Mouse (Mus musculus): ENCODE measurements around the gene Atp8a2. TPM values are rescaled to one million over a fixed set of nuclear protein-coding genes. Genes with fewer than 3 reads are reported as not detected.

Atp8a2 gene
- polyA plus RNA-seq, 1 experiment = 0.01 TPM

DNA sequence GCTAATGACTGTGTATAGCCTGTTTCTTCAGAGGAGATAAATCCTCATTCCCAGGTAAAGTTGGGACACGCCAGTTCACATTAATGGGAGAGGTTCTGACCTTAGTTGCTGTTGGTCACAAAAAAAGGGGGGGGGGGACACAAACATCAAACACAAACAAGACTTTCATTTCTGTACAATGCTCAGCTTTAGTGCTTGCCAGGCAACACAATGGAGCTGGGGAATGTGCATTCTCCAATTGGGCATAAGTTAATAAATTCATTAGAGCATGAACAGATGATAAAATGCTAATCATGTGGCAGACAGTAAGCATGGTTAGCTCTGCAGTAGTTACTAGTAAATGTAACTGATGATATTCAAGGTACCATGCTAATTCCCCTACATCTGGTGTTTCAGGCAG is 195.2 kb downstream of the Atp8a2 start:
- TF ChIP-seq TAL1 (IDR thresholded peaks at IDR 0.05; ENCODE audit: low read length) (no peak), GATA1 (IDR thresholded peaks at IDR 0.05; ENCODE audit: low read length) (no peak)

DNA sequence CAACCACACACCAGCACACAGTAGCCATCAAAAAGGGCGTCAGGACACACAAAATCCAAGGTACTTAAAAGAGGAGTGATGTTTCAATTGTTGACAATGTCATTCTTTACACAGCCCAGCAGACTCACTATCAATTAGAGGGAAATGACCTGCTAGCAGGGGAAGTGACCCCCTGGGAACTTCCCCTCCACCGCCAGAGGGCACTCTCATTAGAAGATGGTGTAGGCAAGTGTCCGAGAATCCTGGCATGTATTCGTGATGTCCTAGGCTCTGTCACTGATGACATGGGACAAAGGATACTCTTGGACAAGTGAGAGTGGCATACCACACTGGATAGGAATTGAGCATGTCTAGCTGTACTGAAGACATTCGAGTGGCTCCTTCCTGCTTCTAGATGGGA is 208.1 kb downstream of the Atp8a2 start:
- Histone ChIP-seq H3K4me1 (ENCODE audit: control insufficient read depth) (no peaks in the 10 kb centered on the region), H3K4me3 (replicated peaks) (no peak overlapping the region), H3K9me3 (ENCODE audit: control insufficient read depth, low read length) (no peaks in the 10 kb centered on the region), H3K36me3 (ENCODE audit: control insufficient read depth) (no peaks in the 10 kb centered on the region), H3K27me3 (ENCODE audit: control insufficient read depth) (no peaks in the 10 kb centered on the region)
- TF ChIP-seq GATA1 (IDR thresholded peaks at IDR 0.05; ENCODE audit: low read length) = no peak
- TF ChIP-seq TAL1 (IDR thresholded peaks at IDR 0.05; ENCODE audit: low read length) = no peak

More for the DNA sequence above, 195.2 kb downstream of the Atp8a2 start:
- no peak overlapping the region for H3K4me3 ChIP-seq (replicated peaks)
- no peaks in the 10 kb centered on the region for H3K9me3 ChIP-seq (ENCODE audit: control insufficient read depth, low read length)
- H3K36me3 ChIP-seq (ENCODE audit: control insufficient read depth) = no peaks in the 10 kb centered on the region
- H3K4me1 ChIP-seq (ENCODE audit: control insufficient read depth) = no peaks in the 10 kb centered on the region
- H3K27me3 ChIP-seq (ENCODE audit: control insufficient read depth) = no peaks in the 10 kb centered on the region

DNA sequence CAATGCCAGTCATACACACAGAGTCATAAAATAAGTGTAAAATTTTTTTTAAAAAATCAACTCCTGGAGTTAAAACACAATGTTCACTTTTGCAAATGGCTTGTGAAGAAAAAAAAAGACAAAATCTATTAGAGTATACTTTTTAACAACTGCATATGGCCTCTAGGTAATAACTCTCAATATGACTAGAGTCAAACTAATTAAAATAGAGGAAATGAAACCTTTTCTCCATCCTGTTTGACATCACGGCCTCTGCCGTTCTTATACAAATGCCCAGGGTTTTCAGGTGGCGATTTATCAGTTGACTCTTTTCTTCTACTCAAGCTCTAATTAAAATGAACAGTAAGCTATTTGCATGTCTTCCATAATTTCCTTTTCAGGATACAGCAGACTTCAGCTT is 209.0 kb downstream of the Atp8a2 start:
- no peaks in the 10 kb centered on the region for H3K4me1 ChIP-seq (ENCODE audit: control insufficient read depth)
- TF ChIP-seq TAL1 (IDR thresholded peaks at IDR 0.05; ENCODE audit: low read length) = no peak
- no peak for TF ChIP-seq GATA1 (IDR thresholded peaks at IDR 0.05; ENCODE audit: low read length)
- H3K9me3 ChIP-seq (ENCODE audit: control insufficient read depth, low read length) = no peaks in the 10 kb centered on the region
- H3K4me3 ChIP-seq (replicated peaks) = no peak overlapping the region
- no peaks in the 10 kb centered on the region for H3K27me3 ChIP-seq (ENCODE audit: control insufficient read depth)
- no peaks in the 10 kb centered on the region for H3K36me3 ChIP-seq (ENCODE audit: control insufficient read depth)

DNA sequence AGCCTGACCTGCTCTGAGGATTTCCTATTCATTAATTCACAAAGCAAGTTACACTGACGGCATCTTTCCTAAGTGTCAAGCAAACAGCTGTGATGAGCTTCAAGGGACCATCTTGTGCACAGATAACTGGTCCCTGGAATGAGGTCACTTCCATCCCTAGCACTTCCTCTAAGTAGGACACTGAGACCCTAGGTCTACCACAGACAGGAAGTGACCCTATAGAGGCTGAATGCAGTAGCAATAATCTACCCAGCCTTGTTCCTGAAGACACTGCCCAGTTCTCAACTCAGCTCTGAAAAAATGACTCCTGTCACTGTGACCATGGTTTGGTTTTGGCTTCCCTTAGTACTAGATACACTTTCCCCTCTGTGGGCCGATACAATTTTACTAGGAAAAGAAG is 219.0 kb downstream of the Atp8a2 start:
- no peaks in the 10 kb centered on the region for H3K27me3 ChIP-seq (ENCODE audit: control insufficient read depth)
- H3K4me1 ChIP-seq (ENCODE audit: control insufficient read depth) = no peaks in the 10 kb centered on the region
- H3K9me3 ChIP-seq (ENCODE audit: control insufficient read depth, low read length) = no peaks in the 10 kb centered on the region
- no peaks in the 10 kb centered on the region for H3K36me3 ChIP-seq (ENCODE audit: control insufficient read depth)
- H3K4me3 ChIP-seq (replicated peaks) = no peak overlapping the region
- TF ChIP-seq GATA1 (IDR thresholded peaks at IDR 0.05; ENCODE audit: low read length) (no peak), TAL1 (IDR thresholded peaks at IDR 0.05; ENCODE audit: low read length) (no peak)

DNA sequence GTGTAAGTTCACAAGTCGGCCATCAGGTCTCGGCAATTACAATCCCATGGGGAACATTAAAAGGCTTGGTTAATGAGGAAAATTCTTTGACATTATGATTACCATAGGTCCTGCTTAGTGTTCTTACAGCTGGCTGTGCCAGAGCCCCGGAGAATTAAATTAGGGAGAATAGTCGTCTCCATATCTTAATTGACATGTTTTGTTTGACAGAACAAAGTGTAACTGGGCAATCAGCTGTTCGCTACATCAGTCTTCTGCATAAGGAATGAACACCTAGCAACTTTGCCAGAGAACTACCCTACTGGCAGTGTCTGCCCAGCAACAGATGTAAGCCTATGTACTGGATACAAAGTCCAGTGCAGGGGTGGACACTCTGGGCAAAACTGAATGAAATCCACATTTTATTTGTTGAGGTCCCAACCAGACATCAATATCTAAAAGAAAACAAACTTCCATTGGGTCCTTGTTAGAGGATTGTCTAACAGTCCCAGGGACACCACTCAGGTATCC is 225.7 kb downstream of the Atp8a2 start:
- TF ChIP-seq TAL1 (IDR thresholded peaks at IDR 0.05; ENCODE audit: low read length) = no peak
- TF ChIP-seq GATA1 (IDR thresholded peaks at IDR 0.05; ENCODE audit: low read length) = no peak
- no peak overlapping the region for H3K4me3 ChIP-seq (replicated peaks)
- H3K27me3 ChIP-seq (ENCODE audit: control insufficient read depth) = no peaks in the 10 kb centered on the region
- H3K9me3 ChIP-seq (ENCODE audit: control insufficient read depth, low read length) = no peaks in the 10 kb centered on the region
- H3K4me1 ChIP-seq (ENCODE audit: control insufficient read depth) = no peaks in the 10 kb centered on the region
- H3K36me3 ChIP-seq (ENCODE audit: control insufficient read depth) = no peaks in the 10 kb centered on the region

DNA sequence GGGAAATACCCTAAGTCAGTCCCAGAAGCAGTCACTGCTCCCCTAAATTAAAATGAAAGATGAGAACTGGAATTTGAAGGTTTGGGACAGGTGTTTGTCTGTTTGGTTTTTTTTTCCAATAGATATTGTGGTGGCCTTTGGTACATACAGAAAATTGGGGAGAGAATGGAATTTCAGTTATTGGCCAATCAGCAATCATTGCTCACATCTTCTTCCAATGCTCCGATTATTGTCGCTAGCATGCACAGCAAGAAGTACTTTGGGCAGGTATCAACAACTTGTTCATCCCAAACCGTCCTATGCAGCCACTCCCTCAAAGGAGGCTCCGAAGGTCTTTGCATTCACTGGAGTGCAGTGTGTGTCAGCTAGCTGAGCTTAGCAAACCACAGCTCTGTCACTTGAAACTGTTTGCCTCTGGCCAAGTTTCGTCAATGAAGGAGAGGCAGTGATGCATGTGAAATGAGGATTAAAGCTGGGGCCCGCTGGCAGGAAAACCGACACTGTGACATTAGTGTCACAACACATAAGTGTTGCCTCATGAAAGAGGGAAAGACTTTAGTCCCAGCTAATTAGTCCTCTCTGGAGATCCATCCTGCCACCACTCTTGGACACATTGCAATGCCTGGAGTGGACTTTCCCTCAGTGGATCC is 227.4 kb downstream of the Atp8a2 start:
- Histone ChIP-seq H3K9me3 (ENCODE audit: control insufficient read depth, low read length) (no peaks in the 10 kb centered on the region), H3K36me3 (ENCODE audit: control insufficient read depth) (no peaks in the 10 kb centered on the region), H3K4me3 (replicated peaks) (no peak overlapping the region), H3K27me3 (ENCODE audit: control insufficient read depth) (no peaks in the 10 kb centered on the region), H3K4me1 (ENCODE audit: control insufficient read depth) (no peaks in the 10 kb centered on the region)
- no peak for TF ChIP-seq GATA1 (IDR thresholded peaks at IDR 0.05; ENCODE audit: low read length)
- no peak for TF ChIP-seq TAL1 (IDR thresholded peaks at IDR 0.05; ENCODE audit: low read length)

DNA sequence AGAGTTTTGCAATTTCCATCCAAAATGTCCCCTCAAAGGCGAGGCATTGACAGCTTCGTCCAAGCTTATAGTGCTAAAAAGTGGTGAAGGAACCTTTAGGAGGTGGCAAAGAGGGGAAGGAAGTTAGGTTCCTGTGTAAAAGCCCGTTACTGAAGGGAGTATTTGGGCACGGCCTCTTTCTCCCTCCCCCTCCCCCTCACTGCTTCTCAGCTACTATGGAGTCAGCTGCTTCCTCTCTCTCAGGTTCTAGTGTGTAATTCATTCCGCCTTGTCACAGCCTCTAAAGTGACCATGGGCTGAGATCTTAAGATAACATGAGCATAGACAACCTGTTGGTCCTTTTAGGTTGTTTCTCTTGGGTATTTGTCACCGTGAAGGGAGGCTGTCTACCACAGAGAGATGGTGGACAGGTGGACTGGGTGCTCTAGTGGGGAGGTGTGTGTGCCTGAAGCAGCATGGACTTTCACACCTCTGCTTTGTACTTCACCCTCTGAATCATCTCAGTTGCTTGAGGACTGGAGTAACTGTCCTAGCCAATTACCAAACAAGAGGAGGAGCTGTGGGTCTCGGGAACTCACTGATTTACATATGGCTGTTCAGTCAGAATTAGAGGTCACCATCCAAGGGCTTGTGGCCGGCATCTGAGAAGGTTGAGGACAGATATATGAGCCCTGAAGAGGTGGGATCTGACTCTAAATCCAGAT is 229.0 kb downstream of the Atp8a2 start:
- no peak overlapping the region for H3K4me3 ChIP-seq (replicated peaks)
- H3K36me3 ChIP-seq (ENCODE audit: control insufficient read depth) = no peaks in the 10 kb centered on the region
- H3K4me1 ChIP-seq (ENCODE audit: control insufficient read depth) = no peaks in the 10 kb centered on the region
- no peak for TF ChIP-seq TAL1 (IDR thresholded peaks at IDR 0.05; ENCODE audit: low read length)
- TF ChIP-seq GATA1 (IDR thresholded peaks at IDR 0.05; ENCODE audit: low read length) = no peak
- no peaks in the 10 kb centered on the region for H3K9me3 ChIP-seq (ENCODE audit: control insufficient read depth, low read length)
- no peaks in the 10 kb centered on the region for H3K27me3 ChIP-seq (ENCODE audit: control insufficient read depth)

DNA sequence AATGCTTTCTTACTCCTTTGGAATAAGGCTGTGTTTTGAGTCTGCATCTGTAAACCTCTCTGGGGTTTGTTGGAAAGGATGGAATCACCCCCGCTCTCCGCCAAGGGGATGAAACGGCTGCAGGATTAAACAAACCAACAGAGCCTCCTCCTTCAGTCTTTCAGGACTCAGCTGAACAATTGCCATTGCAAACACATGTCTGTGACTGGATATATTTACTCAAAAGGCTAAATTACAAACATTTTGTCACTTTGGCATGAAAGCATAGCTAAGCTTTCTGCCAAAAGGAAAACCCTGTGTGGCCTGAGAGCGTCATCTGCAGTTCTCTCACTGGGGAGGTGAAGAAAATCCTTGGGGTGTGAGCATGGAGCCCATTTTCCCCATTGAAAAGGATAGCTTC is 230.0 kb downstream of the Atp8a2 start:
- TF ChIP-seq GATA1 (IDR thresholded peaks at IDR 0.05; ENCODE audit: low read length) (no peak), TAL1 (IDR thresholded peaks at IDR 0.05; ENCODE audit: low read length) (no peak)
- Histone ChIP-seq H3K27me3 (ENCODE audit: control insufficient read depth) (no peaks in the 10 kb centered on the region), H3K36me3 (ENCODE audit: control insufficient read depth) (no peaks in the 10 kb centered on the region), H3K4me3 (replicated peaks) (no peak overlapping the region), H3K4me1 (ENCODE audit: control insufficient read depth) (no peaks in the 10 kb centered on the region), H3K9me3 (ENCODE audit: control insufficient read depth, low read length) (no peaks in the 10 kb centered on the region)

DNA sequence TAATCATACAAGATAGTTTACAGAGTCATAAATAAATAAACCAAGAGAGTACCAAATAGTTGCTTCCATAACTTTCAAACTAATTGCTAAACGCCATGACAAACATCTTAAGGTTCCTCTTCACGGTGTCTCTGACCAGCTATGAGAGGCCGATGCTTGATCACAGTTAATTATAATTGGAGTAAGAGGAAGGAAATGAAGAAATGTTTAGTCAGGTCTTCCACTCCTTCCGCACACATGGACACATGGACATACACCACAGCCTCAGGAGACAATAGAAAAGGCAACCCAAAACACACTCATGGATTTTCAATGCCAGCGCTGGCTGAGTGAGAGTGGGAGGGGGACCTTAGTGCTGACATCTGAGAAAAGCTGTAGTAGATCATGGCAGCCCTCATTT is 232.4 kb downstream of the Atp8a2 start:
- Histone ChIP-seq H3K4me3 (replicated peaks) (no peak overlapping the region), H3K27me3 (ENCODE audit: control insufficient read depth) (no peaks in the 10 kb centered on the region), H3K36me3 (ENCODE audit: control insufficient read depth) (no peaks in the 10 kb centered on the region), H3K4me1 (ENCODE audit: control insufficient read depth) (no peaks in the 10 kb centered on the region), H3K9me3 (ENCODE audit: control insufficient read depth, low read length) (no peaks in the 10 kb centered on the region)
- no peak for TF ChIP-seq TAL1 (IDR thresholded peaks at IDR 0.05; ENCODE audit: low read length)
- no peak for TF ChIP-seq GATA1 (IDR thresholded peaks at IDR 0.05; ENCODE audit: low read length)
